Mouse (Mus musculus): ENCODE measurements around the gene Rnf182. TPM values are rescaled to one million over a fixed set of nuclear protein-coding genes. Genes with fewer than 3 reads are reported as not detected.

Rnf182 gene
- total and polyA plus RNA-seq, 3 experiments, result 0.05 to 0.16 (median 0.07) TPM

- Histone ChIP-seq H3K4me3 (peak overlapping the region; percentile 57), H3K27ac (no peak overlapping the region), H3K36me3 (ENCODE audit: control insufficient read depth, insufficient read depth, low read length) (no peaks in the 10 kb centered on the region), H3K27me3 (ENCODE audit: control insufficient read depth, insufficient read depth, low read length) (peaks cover 4% of the 10 kb centered on the region), H3K4me1 (ENCODE audit: control insufficient read depth, insufficient read depth, low read length) (peaks cover 2% of the 10 kb centered on the region; the same call in 1 of the 2 replicates), H3K9ac (ENCODE audit: low read depth, low read length) (no peak overlapping the region), H3K79me2 (replicated peaks; ENCODE audit: control insufficient read depth, insufficient read depth, low read length) (no peaks in the 10 kb centered on the region)
- DNase-seq, result no peak
- intact Hi-C loops (cut with DNase I), result no loop called here
- WGBS, result 39% methylated on average over 9 of the region's 9 CpGs
- TF ChIP-seq CTCF (IDR thresholded peaks at IDR 0.05) (no peak), POLR2A (IDR thresholded peaks at IDR 0.05; ENCODE audit: insufficient read depth, low read depth, low read length) (no peak), EP300 (IDR thresholded peaks at IDR 0.05; ENCODE audit: insufficient read depth, low read depth, low read length) (no peak)
Observed at GRCm38 (mm10) chr13:43615194-43615576, 325 bp upstream of the Rnf182 start.

- Histone ChIP-seq H3K79me2 (replicated peaks; ENCODE audit: control insufficient read depth, insufficient read depth, low read length) (no peaks in the 10 kb centered on the region), H3K36me3 (ENCODE audit: control insufficient read depth, insufficient read depth, low read length) (no peaks in the 10 kb centered on the region), H3K27ac (no peak overlapping the region), H3K4me3 (no peak overlapping the region), H3K4me1 (ENCODE audit: control insufficient read depth, insufficient read depth, low read length) (peaks cover 2% of the 10 kb centered on the region; the same call in 1 of the 2 replicates), H3K9ac (ENCODE audit: low read depth, low read length) (no peak overlapping the region), H3K27me3 (ENCODE audit: control insufficient read depth, insufficient read depth, low read length) (peaks cover 4% of the 10 kb centered on the region)
- no peak for DNase-seq
- 23% methylated on average over 6 of the region's 6 CpGs for WGBS
- no peak for TF ChIP-seq CTCF (IDR thresholded peaks at IDR 0.05)
- TF ChIP-seq EP300 (IDR thresholded peaks at IDR 0.05; ENCODE audit: insufficient read depth, low read depth, low read length), result no peak
- no peak for TF ChIP-seq POLR2A (IDR thresholded peaks at IDR 0.05; ENCODE audit: insufficient read depth, low read depth, low read length)
- intact Hi-C loops (cut with DNase I), result no loop called here
Observed at GRCm38 (mm10) chr13:43616551-43616950, 1.0 kb downstream of the Rnf182 start.

GRCm38 (mm10) chr13:43619550-43620175 is 4.2 kb downstream of the Rnf182 start:
- 60% methylated on average over 4 of the region's 4 CpGs for WGBS
- intact Hi-C loops (cut with DNase I), result no loop called here

GRCm38 (mm10) chr13:43627922-43628321 is 12.4 kb downstream of the Rnf182 start:
- Histone ChIP-seq H3K36me3 (ENCODE audit: control insufficient read depth, insufficient read depth, low read length) (no peaks in the 10 kb centered on the region), H3K27ac (no peak overlapping the region), H3K4me3 (no peak overlapping the region), H3K27me3 (ENCODE audit: control insufficient read depth, insufficient read depth, low read length) (no peaks in the 10 kb centered on the region), H3K4me1 (ENCODE audit: control insufficient read depth, insufficient read depth, low read length) (no peaks in the 10 kb centered on the region), H3K79me2 (replicated peaks; ENCODE audit: control insufficient read depth, insufficient read depth, low read length) (no peaks in the 10 kb centered on the region), H3K9ac (ENCODE audit: low read depth, low read length) (no peak overlapping the region)
- no peak for DNase-seq
- whole genome bisulfite sequencing, result 63% methylated on average over 5 of the region's 5 CpGs
- intact Hi-C loops (cut with DNase I), result no loop called here
- TF ChIP-seq POLR2A (IDR thresholded peaks at IDR 0.05; ENCODE audit: insufficient read depth, low read depth, low read length) (no peak), CTCF (IDR thresholded peaks at IDR 0.05) (no peak), EP300 (IDR thresholded peaks at IDR 0.05; ENCODE audit: insufficient read depth, low read depth, low read length) (no peak)

More at GRCm38 (mm10) chr13:43619550-43620175, 4.2 kb downstream of the Rnf182 start:
- peaks cover 4% of the 10 kb centered on the region for H3K27me3 ChIP-seq (ENCODE audit: control insufficient read depth, insufficient read depth, low read length)
- H3K36me3 ChIP-seq (ENCODE audit: control insufficient read depth, insufficient read depth, low read length), result no peaks in the 10 kb centered on the region
- no peak overlapping the region for H3K9ac ChIP-seq (ENCODE audit: low read depth, low read length)
- DNase-seq, result no peak
- peaks cover 2% of the 10 kb centered on the region; the same call in 1 of the 2 replicates for H3K4me1 ChIP-seq (ENCODE audit: control insufficient read depth, insufficient read depth, low read length)
- no peak overlapping the region for H3K27ac ChIP-seq
- no peak overlapping the region for H3K4me3 ChIP-seq
- H3K79me2 ChIP-seq (replicated peaks; ENCODE audit: control insufficient read depth, insufficient read depth, low read length), result no peaks in the 10 kb centered on the region
- TF ChIP-seq CTCF (IDR thresholded peaks at IDR 0.05) (no peak), POLR2A (IDR thresholded peaks at IDR 0.05; ENCODE audit: insufficient read depth, low read depth, low read length) (no peak), EP300 (IDR thresholded peaks at IDR 0.05; ENCODE audit: insufficient read depth, low read depth, low read length) (no peak)

- H3K4me1 ChIP-seq (ENCODE audit: control insufficient read depth, insufficient read depth, low read length), result no peaks in the 10 kb centered on the region
- no peaks in the 10 kb centered on the region for H3K36me3 ChIP-seq (ENCODE audit: control insufficient read depth, insufficient read depth, low read length)
- no peak overlapping the region for H3K9ac ChIP-seq (ENCODE audit: low read depth, low read length)
- H3K27me3 ChIP-seq (ENCODE audit: control insufficient read depth, insufficient read depth, low read length), result no peaks in the 10 kb centered on the region
- 35% methylated on average over 7 of the region's 7 CpGs for WGBS
- DNase-seq, result peak; percentile 47 to 62
- TF ChIP-seq EP300 (IDR thresholded peaks at IDR 0.05; ENCODE audit: insufficient read depth, low read depth, low read length) (no peak), POLR2A (IDR thresholded peaks at IDR 0.05; ENCODE audit: insufficient read depth, low read depth, low read length) (no peak), CTCF (IDR thresholded peaks at IDR 0.05) (no peak)
- no peak overlapping the region for H3K27ac ChIP-seq
- intact Hi-C loops (cut with DNase I), result no loop called here
- no peak overlapping the region for H3K4me3 ChIP-seq
- no peaks in the 10 kb centered on the region for H3K79me2 ChIP-seq (replicated peaks; ENCODE audit: control insufficient read depth, insufficient read depth, low read length)
Observed at GRCm38 (mm10) chr13:43629785-43630184, 14.3 kb downstream of the Rnf182 start.

GRCm38 (mm10) chr13:43631266-43631665 is 15.8 kb downstream of the Rnf182 start:
- H3K4me3 ChIP-seq, result no peak overlapping the region
- no peak overlapping the region for H3K9ac ChIP-seq (ENCODE audit: low read depth, low read length)
- no peak for TF ChIP-seq EP300 (IDR thresholded peaks at IDR 0.05; ENCODE audit: insufficient read depth, low read depth, low read length)
- no peak for TF ChIP-seq CTCF (IDR thresholded peaks at IDR 0.05)
- TF ChIP-seq POLR2A (IDR thresholded peaks at IDR 0.05; ENCODE audit: insufficient read depth, low read depth, low read length), result no peak
- no peaks in the 10 kb centered on the region for H3K79me2 ChIP-seq (replicated peaks; ENCODE audit: control insufficient read depth, insufficient read depth, low read length)
- WGBS, result 91% methylated on average over 6 of the region's 6 CpGs
- no peaks in the 10 kb centered on the region for H3K36me3 ChIP-seq (ENCODE audit: control insufficient read depth, insufficient read depth, low read length)
- no peak overlapping the region for H3K27ac ChIP-seq
- H3K27me3 ChIP-seq (ENCODE audit: control insufficient read depth, insufficient read depth, low read length), result no peaks in the 10 kb centered on the region
- no peaks in the 10 kb centered on the region for H3K4me1 ChIP-seq (ENCODE audit: control insufficient read depth, insufficient read depth, low read length)
- no peak for DNase-seq
- intact Hi-C loops (cut with DNase I), result no loop called here

Measured in heart, adult 2 months (tissue).